Mouse (Mus musculus): ENCODE results near the gene Ip6k3. TPM values are rescaled to one million over a fixed set of nuclear protein-coding genes. Genes with fewer than 3 reads are reported as not detected.

The Ip6k3 gene
- polyA plus RNA-seq, 1 experiment from 2014 or later: not detected

- peaks cover 11% of the 10 kb centered on the region for H3K4me1 ChIP-seq (replicated peaks; ENCODE audit: control insufficient read depth, insufficient read depth, low read length)
- 89% methylated on average over 9 of the region's 9 CpGs for WGBS
- DNase-seq (ENCODE audit: low spot score): no peak
Measured at GRCm38 (mm10) chr17:27178019-27178418, 10.4 kb upstream of the Ip6k3 start.

GRCm38 (mm10) chr17:27176754-27177153 lies 9.2 kb upstream of the Ip6k3 start:
- Histone ChIP-seq H3K9me3 (ENCODE audit: control insufficient read depth, low read length) (no peaks in the 10 kb centered on the region), H3K27ac (ENCODE audit: low read depth) (no peak overlapping the region), H3K36me3 (ENCODE audit: control insufficient read depth, insufficient read depth, low read length) (no peaks in the 10 kb centered on the region), H3K4me3 (ENCODE audit: low read depth, low read length) (no peak overlapping the region), H3K9ac (ENCODE audit: low read length) (no peak overlapping the region), H3K4me2 (ENCODE audit: low read length) (no peak overlapping the region), H3K27me3 (replicated peaks; ENCODE audit: control insufficient read depth, insufficient read depth, low read length) (no peaks in the 10 kb centered on the region), H3K4me1 (replicated peaks; ENCODE audit: control insufficient read depth, insufficient read depth, low read length) (peaks cover 11% of the 10 kb centered on the region)
- DNase-seq (ENCODE audit: low spot score) (no peak), ATAC-seq (replicated peaks; ENCODE audit: low FRiP score, low TSS enrichment, low read depth) (no peak)
- 94% methylated on average over 4 of the region's 4 CpGs for WGBS

More at GRCm38 (mm10) chr17:27178019-27178418, 10.4 kb upstream of the Ip6k3 start:
- H3K9ac ChIP-seq (ENCODE audit: low read length): no peak overlapping the region
- H3K4me3 ChIP-seq (ENCODE audit: low read depth, low read length): no peak overlapping the region
- H3K4me2 ChIP-seq (ENCODE audit: low read length): no peak overlapping the region
- no peaks in the 10 kb centered on the region for H3K27me3 ChIP-seq (replicated peaks; ENCODE audit: control insufficient read depth, insufficient read depth, low read length)
- ATAC-seq (replicated peaks; ENCODE audit: low FRiP score, low TSS enrichment, low read depth): no peak
- no peak overlapping the region for H3K27ac ChIP-seq (ENCODE audit: low read depth)
- H3K36me3 ChIP-seq (ENCODE audit: control insufficient read depth, insufficient read depth, low read length): no peaks in the 10 kb centered on the region
- no peaks in the 10 kb centered on the region for H3K9me3 ChIP-seq (ENCODE audit: control insufficient read depth, low read length)

GRCm38 (mm10) chr17:27176287-27176686 lies 8.7 kb upstream of the Ip6k3 start:
- no peak overlapping the region for H3K4me3 ChIP-seq (ENCODE audit: low read depth, low read length)
- DNase-seq (ENCODE audit: low spot score): no peak
- H3K36me3 ChIP-seq (ENCODE audit: control insufficient read depth, insufficient read depth, low read length): no peaks in the 10 kb centered on the region
- peaks cover 11% of the 10 kb centered on the region for H3K4me1 ChIP-seq (replicated peaks; ENCODE audit: control insufficient read depth, insufficient read depth, low read length)
- no peak for ATAC-seq (replicated peaks; ENCODE audit: low FRiP score, low TSS enrichment, low read depth)
- no peak overlapping the region for H3K9ac ChIP-seq (ENCODE audit: low read length)
- H3K9me3 ChIP-seq (ENCODE audit: control insufficient read depth, low read length): no peaks in the 10 kb centered on the region
- H3K27me3 ChIP-seq (replicated peaks; ENCODE audit: control insufficient read depth, insufficient read depth, low read length): no peaks in the 10 kb centered on the region
- H3K27ac ChIP-seq (ENCODE audit: low read depth): no peak overlapping the region
- 77% methylated on average over 3 of the region's 3 CpGs for WGBS
- no peak overlapping the region for H3K4me2 ChIP-seq (ENCODE audit: low read length)

- H3K4me3 ChIP-seq (ENCODE audit: low read depth, low read length): no peak overlapping the region
- ATAC-seq (replicated peaks; ENCODE audit: low FRiP score, low TSS enrichment, low read depth) (peak; percentile 59), DNase-seq (ENCODE audit: low spot score) (no peak)
- H3K9ac ChIP-seq (ENCODE audit: low read length): no peak overlapping the region
- WGBS: 30% methylated on average over 14 of the region's 14 CpGs
- peaks cover 11% of the 10 kb centered on the region for H3K4me1 ChIP-seq (replicated peaks; ENCODE audit: control insufficient read depth, insufficient read depth, low read length)
- H3K27me3 ChIP-seq (replicated peaks; ENCODE audit: control insufficient read depth, insufficient read depth, low read length): no peaks in the 10 kb centered on the region
- no peaks in the 10 kb centered on the region for H3K9me3 ChIP-seq (ENCODE audit: control insufficient read depth, low read length)
- H3K36me3 ChIP-seq (ENCODE audit: control insufficient read depth, insufficient read depth, low read length): no peaks in the 10 kb centered on the region
- peak overlapping the region; percentile 20; the same call in 1 of the 2 replicates for H3K4me2 ChIP-seq (ENCODE audit: low read length)
- H3K27ac ChIP-seq (ENCODE audit: low read depth): no peak overlapping the region
Measured at GRCm38 (mm10) chr17:27175196-27175874, 7.7 kb upstream of the Ip6k3 start.

GRCm38 (mm10) chr17:27173715-27174114 lies 6.1 kb upstream of the Ip6k3 start:
- WGBS: 80% methylated on average over 3 of the region's 3 CpGs
- H3K9ac ChIP-seq (ENCODE audit: low read length): no peak overlapping the region
- H3K27ac ChIP-seq (ENCODE audit: low read depth): no peak overlapping the region
- no peaks in the 10 kb centered on the region for H3K27me3 ChIP-seq (replicated peaks; ENCODE audit: control insufficient read depth, insufficient read depth, low read length)
- peaks cover 11% of the 10 kb centered on the region for H3K4me1 ChIP-seq (replicated peaks; ENCODE audit: control insufficient read depth, insufficient read depth, low read length)
- DNase-seq (ENCODE audit: low spot score) (no peak), ATAC-seq (replicated peaks; ENCODE audit: low FRiP score, low TSS enrichment, low read depth) (no peak)
- no peak overlapping the region for H3K4me2 ChIP-seq (ENCODE audit: low read length)
- H3K36me3 ChIP-seq (ENCODE audit: control insufficient read depth, insufficient read depth, low read length): no peaks in the 10 kb centered on the region
- H3K9me3 ChIP-seq (ENCODE audit: control insufficient read depth, low read length): no peaks in the 10 kb centered on the region
- no peak overlapping the region for H3K4me3 ChIP-seq (ENCODE audit: low read depth, low read length)

- ATAC-seq (replicated peaks; ENCODE audit: low FRiP score, low TSS enrichment, low read depth) (no peak), DNase-seq (ENCODE audit: low spot score) (no peak)
- WGBS: 80% methylated on average over 9 of the region's 9 CpGs
Measured at GRCm38 (mm10) chr17:27172459-27172858, 4.9 kb upstream of the Ip6k3 start.

GRCm38 (mm10) chr17:27171121-27171520 lies 3.5 kb upstream of the Ip6k3 start:
- Histone ChIP-seq H3K4me1 (replicated peaks; ENCODE audit: control insufficient read depth, insufficient read depth, low read length) (peaks cover 11% of the 10 kb centered on the region), H3K36me3 (ENCODE audit: control insufficient read depth, insufficient read depth, low read length) (no peaks in the 10 kb centered on the region), H3K9me3 (ENCODE audit: control insufficient read depth, low read length) (no peaks in the 10 kb centered on the region), H3K4me3 (ENCODE audit: low read depth, low read length) (no peak overlapping the region), H3K27me3 (replicated peaks; ENCODE audit: control insufficient read depth, insufficient read depth, low read length) (no peaks in the 10 kb centered on the region), H3K27ac (ENCODE audit: low read depth) (no peak overlapping the region), H3K9ac (ENCODE audit: low read length) (no peak overlapping the region), H3K4me2 (ENCODE audit: low read length) (no peak overlapping the region)
- ATAC-seq (replicated peaks; ENCODE audit: low FRiP score, low TSS enrichment, low read depth): no peak
- no peak for DNase-seq (ENCODE audit: low spot score)
- 68% methylated on average over 5 of the region's 5 CpGs for WGBS

More at GRCm38 (mm10) chr17:27172459-27172858, 4.9 kb upstream of the Ip6k3 start:
- no peaks in the 10 kb centered on the region for H3K9me3 ChIP-seq (ENCODE audit: control insufficient read depth, low read length)
- H3K4me1 ChIP-seq (replicated peaks; ENCODE audit: control insufficient read depth, insufficient read depth, low read length): peaks cover 11% of the 10 kb centered on the region
- no peak overlapping the region for H3K4me2 ChIP-seq (ENCODE audit: low read length)
- no peaks in the 10 kb centered on the region for H3K36me3 ChIP-seq (ENCODE audit: control insufficient read depth, insufficient read depth, low read length)
- no peak overlapping the region for H3K27ac ChIP-seq (ENCODE audit: low read depth)
- H3K4me3 ChIP-seq (ENCODE audit: low read depth, low read length): no peak overlapping the region
- H3K9ac ChIP-seq (ENCODE audit: low read length): no peak overlapping the region
- H3K27me3 ChIP-seq (replicated peaks; ENCODE audit: control insufficient read depth, insufficient read depth, low read length): no peaks in the 10 kb centered on the region

- H3K4me2 ChIP-seq (ENCODE audit: low read length): no peak overlapping the region
- H3K36me3 ChIP-seq (ENCODE audit: control insufficient read depth, insufficient read depth, low read length): no peaks in the 10 kb centered on the region
- H3K27ac ChIP-seq (ENCODE audit: low read depth): no peak overlapping the region
- DNase-seq (ENCODE audit: low spot score) (no peak), ATAC-seq (replicated peaks; ENCODE audit: low FRiP score, low TSS enrichment, low read depth) (no peak)
- 66% methylated on average over 11 of the region's 11 CpGs for WGBS
- H3K27me3 ChIP-seq (replicated peaks; ENCODE audit: control insufficient read depth, insufficient read depth, low read length): no peaks in the 10 kb centered on the region
- peaks cover 3% of the 10 kb centered on the region for H3K4me1 ChIP-seq (replicated peaks; ENCODE audit: control insufficient read depth, insufficient read depth, low read length)
- H3K9ac ChIP-seq (ENCODE audit: low read length): no peak overlapping the region
- no peaks in the 10 kb centered on the region for H3K9me3 ChIP-seq (ENCODE audit: control insufficient read depth, low read length)
- H3K4me3 ChIP-seq (ENCODE audit: low read depth, low read length): no peak overlapping the region
Measured at GRCm38 (mm10) chr17:27169952-27170695, 2.5 kb upstream of the Ip6k3 start.
